In the genomic region with DNA sequence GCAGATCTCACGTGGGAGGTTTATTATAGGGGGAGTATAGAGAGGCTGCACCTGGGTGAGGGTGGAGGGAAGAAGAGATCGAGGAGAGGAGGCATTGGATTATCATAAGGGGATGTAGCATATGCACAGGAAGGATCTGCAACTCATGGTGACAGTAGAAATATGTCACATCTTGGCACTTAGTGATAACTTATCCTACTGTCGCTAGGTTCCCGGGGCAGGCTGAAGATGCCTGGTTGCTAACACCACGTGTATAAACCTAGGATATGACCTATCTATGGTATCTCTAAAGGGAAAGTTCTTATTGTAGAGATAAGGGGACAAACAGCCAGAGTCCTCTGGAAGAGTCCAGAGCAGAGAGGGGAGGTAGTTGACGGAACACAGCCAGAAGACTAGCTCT, we compare ENCODE assay signal across 17 mouse cellular contexts. TPM values are rescaled to one million over a fixed set of nuclear protein-coding genes. Genes with fewer than 3 reads are reported as not detected.
"Had no signal": no experiment of that assay in that cellular context is flagged by ENCODE, and none has a peak within 500 bp of the region (broad histone marks: within the 10 kb centered on the region; RNA-seq: fewer than 3 reads in every experiment).

No protein-coding gene starts in this region.

- H3K36me3 ChIP-seq: limb, embryonic 15.5 days; liver, embryonic 12.5 days; neural tube, embryonic 13.5 days had no signal

- H3K9me3 ChIP-seq: limb, embryonic 15.5 days; liver, embryonic 12.5 days; neural tube, embryonic 13.5 days had no signal

- DNase-seq: kidney, adult 2 months; kidney, postnatal 36 days; layer of hippocampus, postnatal 36 days; lung, embryonic 14.5 days; lung, postnatal 10 days; lung, postnatal 4 days; retina, postnatal 1 day; right cerebral cortex, postnatal 4 days; spleen, adult 18-20 months; thymus, adult 18-20 months; thymus, postnatal 14 days had no signal

- ATAC-seq: liver, embryonic 12.5 days; midbrain, embryonic 16.5 days had no signal

- H3K27ac ChIP-seq: kidney, postnatal 0 days; limb, embryonic 15.5 days; liver, embryonic 12.5 days; neural tube, embryonic 13.5 days had no signal

- H3K4me2 ChIP-seq: limb, embryonic 15.5 days; liver, embryonic 12.5 days; lung, embryonic 14.5 days; neural tube, embryonic 13.5 days had no signal

- H3K4me1 ChIP-seq: limb, embryonic 15.5 days; liver, embryonic 12.5 days; neural tube, embryonic 13.5 days had no signal

- H3K4me3 ChIP-seq: limb, embryonic 15.5 days; liver, embryonic 12.5 days; neural tube, embryonic 13.5 days had no signal

- H3K27me3 ChIP-seq: limb, embryonic 15.5 days; liver, embryonic 12.5 days; neural tube, embryonic 13.5 days had no signal

- H3K9ac ChIP-seq: limb, embryonic 15.5 days; liver, embryonic 12.5 days; lung, embryonic 14.5 days; neural tube, embryonic 13.5 days had no signal

RNA-seq across cellular contexts. Expression of a gene that starts 30.2 kb away (rescaled TPM):
- polyA plus RNA-seq: liver, embryonic 16.5 days; lung, embryonic 14.5 days had no signal
